Mouse (Mus musculus) kidney, embryonic 15.5 days (tissue): ENCODE data around the gene Ints11. TPM values are rescaled to one million over a fixed set of nuclear protein-coding genes. Genes with fewer than 3 reads are reported as not detected.
A peak's percentile ranks its signal among the peaks of the same experiment; 100 is the strongest.

Experiments
- ATAC-seq: fragments of 200-750 bp; cut with Nextera tagmentation; replicated peaks from 2 replicates; pipeline ENCODE4 v1.8.0; 2017; ENCODE audit warnings: moderate TSS enrichment; ENCODE audit not compliant: low FRiP score
- H3K27ac ChIP-seq: fragments of 300-500 bp; sonication (generic); 2 replicates; pipeline ENCODE4 v1.5.1; 2015; ENCODE audit warnings: mild to moderate bottlenecking, inconsistent platforms
- H3K27me3 ChIP-seq: fragments of 300-500 bp; sonication (generic); 2 replicates; pipeline ENCODE4 v1.6.1; 2015; ENCODE audit warnings: inconsistent platforms
- H3K36me3 ChIP-seq: fragments of 300-500 bp; sonication (generic); 2 replicates; pipeline ENCODE4 v1.6.1; 2015; ENCODE audit warnings: inconsistent platforms
- H3K4me1 ChIP-seq: fragments of 300-500 bp; sonication (generic); 2 replicates; pipeline ENCODE4 v1.6.1; 2015; ENCODE audit warnings: inconsistent platforms
- H3K4me2 ChIP-seq: fragments of 300-500 bp; sonication (generic); 2 replicates; pipeline ENCODE4 v1.6.1; 2015; ENCODE audit warnings: moderate library complexity, mild to moderate bottlenecking, inconsistent platforms
- H3K4me3 ChIP-seq: fragments of 300-500 bp; sonication (generic); replicated peaks from 2 replicates; pipeline ENCODE4 v1.5.1; 2015; ENCODE audit warnings: mild to moderate bottlenecking, inconsistent platforms
- H3K9ac ChIP-seq: fragments of 300-500 bp; sonication (generic); 2 replicates; pipeline ENCODE4 v1.6.1; 2015; ENCODE audit warnings: mild to moderate bottlenecking, inconsistent platforms
- H3K9me3 ChIP-seq: fragments of 300-500 bp; sonication (generic); replicated peaks from 2 replicates; pipeline ENCODE4 v1.6.1; 2016; ENCODE audit warnings: inconsistent platforms
- WGBS: fragments of 180-500 bp; shearing (Covaris S2); methylation state at CpG from one replicate; pipeline ENCODE4 v1.1.7; 2015; ENCODE audit warnings: mixed read lengths; 5-methylcytosine and 5-hydroxymethylcytosine counted together
- polyA plus RNA-seq: library from polyadenylated mRNA; unstranded; fragments of >200 nt; fragmentation: Nextera tagmentation; extraction: Ambion mirVana; gene quantifications from 2 replicates; pipeline ENCODE4 v1.2.1, GENCODE M21; 2015

The Ints11 gene
- polyA plus RNA-seq, 1 experiment from 2014 or later = 78.0 TPM

DNA sequence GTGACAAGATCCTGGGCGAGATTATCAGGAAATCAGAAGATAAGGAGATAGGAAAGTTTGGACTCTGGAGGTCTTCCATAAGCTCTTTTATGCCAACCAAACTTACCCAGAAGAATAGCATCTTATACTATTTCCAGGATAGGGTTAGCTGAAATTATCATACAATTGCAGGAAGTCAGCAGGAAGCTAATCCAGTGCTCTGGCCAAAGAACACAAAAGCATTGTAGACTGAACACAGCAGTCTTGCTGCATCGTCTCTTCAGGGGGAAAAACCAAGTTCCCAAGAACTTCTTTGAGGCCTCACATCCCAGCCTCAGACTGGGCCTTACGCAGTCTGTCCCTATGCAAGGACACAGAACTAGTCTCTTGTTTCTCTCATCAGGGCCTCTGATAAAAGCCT lies 14.2 kb downstream of the Ints11 start:
- H3K9me3 ChIP-seq = no peaks in the 10 kb centered on the region
- ATAC-seq = no peak
- WGBS = 80% methylated on average over 3 of the region's 3 CpGs
- no peaks in the 10 kb centered on the region for H3K4me1 ChIP-seq
- no peak overlapping the region for H3K9ac ChIP-seq
- H3K4me3 ChIP-seq = no peak overlapping the region
- no peaks in the 10 kb centered on the region for H3K27me3 ChIP-seq
- H3K27ac ChIP-seq = peak overlapping the region; percentile 56; the same call in 1 of the 2 replicates
- peaks cover 58% of the 10 kb centered on the region for H3K36me3 ChIP-seq
- no peak overlapping the region for H3K4me2 ChIP-seq

DNA sequence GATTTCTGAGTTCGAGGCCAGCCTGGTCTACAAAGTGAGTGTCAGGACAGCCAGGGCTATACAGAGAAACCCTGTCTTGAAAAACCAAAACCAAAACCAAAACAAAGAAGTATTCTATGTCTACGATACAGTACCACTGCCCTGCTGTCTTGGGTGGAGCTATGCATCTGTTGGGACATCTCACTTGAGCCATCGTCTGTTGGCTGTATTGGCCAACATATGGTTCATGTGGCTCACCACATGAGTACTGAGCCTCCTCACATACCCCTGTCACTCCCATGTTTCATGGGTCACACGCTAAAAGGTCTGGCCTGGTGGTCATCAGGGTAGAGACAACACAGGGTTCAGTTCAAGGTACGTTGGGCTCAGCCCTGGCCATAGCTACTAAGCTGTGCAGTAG lies 17.0 kb downstream of the Ints11 start:
- no peak overlapping the region for H3K4me3 ChIP-seq
- no peaks in the 10 kb centered on the region for H3K9me3 ChIP-seq
- no peak overlapping the region for H3K9ac ChIP-seq
- 95% methylated on average over 5 of the region's 5 CpGs for WGBS
- H3K36me3 ChIP-seq = peaks cover 65% of the 10 kb centered on the region
- no peak overlapping the region for H3K4me2 ChIP-seq
- peaks cover 10% of the 10 kb centered on the region for H3K4me1 ChIP-seq
- no peak overlapping the region for H3K27ac ChIP-seq
- ATAC-seq = no peak
- no peaks in the 10 kb centered on the region for H3K27me3 ChIP-seq

DNA sequence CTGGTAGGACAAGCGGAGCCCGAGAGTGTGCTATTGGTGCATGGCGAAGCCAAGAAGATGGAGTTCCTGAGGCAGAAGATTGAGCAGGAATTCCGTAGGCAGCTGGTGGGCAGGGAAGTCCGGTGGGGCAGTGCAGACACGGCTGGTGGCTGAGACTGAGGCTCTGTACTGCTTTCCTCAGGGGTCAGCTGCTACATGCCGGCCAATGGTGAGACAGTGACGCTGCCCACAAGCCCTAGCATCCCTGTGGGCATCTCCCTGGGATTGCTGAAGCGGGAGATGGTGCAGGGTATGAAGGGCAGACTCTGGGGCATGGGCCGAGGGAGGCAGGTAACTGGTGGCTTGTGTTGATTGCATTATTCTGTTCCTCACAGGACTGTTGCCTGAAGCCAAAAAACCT lies 18.3 kb downstream of the Ints11 start:
- peaks cover 65% of the 10 kb centered on the region for H3K36me3 ChIP-seq
- H3K9me3 ChIP-seq = no peaks in the 10 kb centered on the region
- no peak overlapping the region for H3K4me2 ChIP-seq
- H3K4me3 ChIP-seq = no peak overlapping the region
- no peak overlapping the region for H3K9ac ChIP-seq
- ATAC-seq = no peak
- H3K27me3 ChIP-seq = no peaks in the 10 kb centered on the region
- no peak overlapping the region for H3K27ac ChIP-seq
- WGBS = 90% methylated on average over 10 of the region's 10 CpGs
- peaks cover 12% of the 10 kb centered on the region for H3K4me1 ChIP-seq

GRCm38 (mm10) chr4:155888181-155888580 lies 18.8 kb downstream of the Ints11 start:
- Histone ChIP-seq H3K27ac (no peak overlapping the region), H3K4me3 (no peak overlapping the region), H3K9ac (no peak overlapping the region), H3K9me3 (no peaks in the 10 kb centered on the region), H3K36me3 (peaks cover 65% of the 10 kb centered on the region), H3K27me3 (no peaks in the 10 kb centered on the region), H3K4me1 (peaks cover 17% of the 10 kb centered on the region), H3K4me2 (no peak overlapping the region)
- ATAC-seq = no peak
- 94% methylated on average over 9 of the region's 9 CpGs for WGBS

DNA sequence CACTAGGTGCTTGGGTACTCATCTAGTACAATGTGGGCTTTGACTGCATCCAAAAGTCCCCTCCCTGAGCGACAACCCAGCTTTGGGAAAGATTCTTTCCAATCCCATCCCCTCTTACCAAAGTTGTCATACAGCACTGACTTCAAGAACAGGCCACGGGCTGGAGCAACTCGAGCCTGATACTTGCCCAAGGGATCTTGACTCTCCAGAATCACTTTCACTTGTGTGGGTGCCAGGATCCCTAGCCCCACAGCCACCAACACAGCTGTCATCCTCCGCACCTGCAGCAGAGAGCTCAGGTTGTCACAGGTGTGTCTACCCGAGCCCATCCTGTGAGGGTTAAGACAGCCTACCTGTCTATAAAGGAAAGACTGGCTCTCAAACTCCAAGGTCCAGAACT lies 20.0 kb downstream of the Ints11 start:
- H3K36me3 ChIP-seq = peaks cover 56% of the 10 kb centered on the region
- no peak overlapping the region for H3K4me2 ChIP-seq
- no peak for ATAC-seq
- no peak overlapping the region for H3K27ac ChIP-seq
- 82% methylated on average over 5 of the region's 5 CpGs for WGBS
- H3K4me1 ChIP-seq = peaks cover 29% of the 10 kb centered on the region
- H3K27me3 ChIP-seq = no peaks in the 10 kb centered on the region
- no peaks in the 10 kb centered on the region for H3K9me3 ChIP-seq
- H3K4me3 ChIP-seq = no peak overlapping the region
- no peak overlapping the region for H3K9ac ChIP-seq

DNA sequence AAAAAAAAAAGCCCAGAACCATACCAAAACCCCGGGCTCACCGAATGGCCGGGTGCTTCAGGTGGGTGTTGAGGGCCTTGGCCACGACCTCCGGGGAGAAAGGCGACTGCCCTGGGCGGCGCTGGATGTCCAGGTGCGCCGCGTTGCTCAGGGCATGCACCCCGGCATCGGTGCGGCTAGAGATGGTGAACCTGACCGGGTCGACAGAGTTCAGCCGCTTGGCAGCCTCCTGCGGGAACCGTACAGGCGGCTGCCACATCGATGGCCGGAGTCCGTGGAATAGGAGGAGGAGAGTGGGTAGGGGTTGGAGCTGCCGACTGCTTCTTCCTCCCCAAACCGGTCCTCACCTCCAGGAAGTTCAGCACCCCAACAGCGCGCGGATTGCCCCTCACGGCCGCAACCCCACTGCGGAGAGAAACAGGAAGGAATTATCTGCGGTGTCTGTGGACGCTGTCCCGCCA lies 21.7 kb downstream of the Ints11 start:
- H3K9me3 ChIP-seq = no peaks in the 10 kb centered on the region

GRCm38 (mm10) chr4:155891551-155892001 lies 22.2 kb downstream of the Ints11 start, which contains the start of the genes Pusl1 and Acap3:
Pusl1 (minus strand) TSS chr4:155891781.
Acap3 (plus strand) TSS chr4:155891822.
- under 1% methylated on average over 52 of the region's 52 CpGs for WGBS
- H3K4me1 ChIP-seq = peaks cover 39% of the 10 kb centered on the region
- H3K27me3 ChIP-seq = no peaks in the 10 kb centered on the region
- H3K9ac ChIP-seq = peak within 1 kb of the TSS; percentile 92
- H3K9me3 ChIP-seq = no peaks in the 10 kb centered on the region
- peaks cover 42% of the 10 kb centered on the region for H3K36me3 ChIP-seq
- ATAC-seq = peak; percentile 90
- H3K4me2 ChIP-seq = peak within 1 kb of the TSS; percentile 98
- peak within 1 kb of the TSS; percentile 99 for H3K27ac ChIP-seq
- H3K4me3 ChIP-seq = peak within 1 kb of the TSS; percentile 92

More for the DNA sequence above, 21.7 kb downstream of the Ints11 start:
- peak overlapping the region; percentile 98 for H3K4me2 ChIP-seq
- H3K27ac ChIP-seq = peak overlapping the region; percentile 99; the same call in 1 of the 2 replicates
- WGBS = under 1% methylated on average over 34 of the region's 34 CpGs
- no peaks in the 10 kb centered on the region for H3K27me3 ChIP-seq
- no peak for ATAC-seq
- peaks cover 39% of the 10 kb centered on the region for H3K4me1 ChIP-seq
- peaks cover 42% of the 10 kb centered on the region for H3K36me3 ChIP-seq
- peak overlapping the region; percentile 92 for H3K4me3 ChIP-seq
- peak overlapping the region; percentile 92 for H3K9ac ChIP-seq

DNA sequence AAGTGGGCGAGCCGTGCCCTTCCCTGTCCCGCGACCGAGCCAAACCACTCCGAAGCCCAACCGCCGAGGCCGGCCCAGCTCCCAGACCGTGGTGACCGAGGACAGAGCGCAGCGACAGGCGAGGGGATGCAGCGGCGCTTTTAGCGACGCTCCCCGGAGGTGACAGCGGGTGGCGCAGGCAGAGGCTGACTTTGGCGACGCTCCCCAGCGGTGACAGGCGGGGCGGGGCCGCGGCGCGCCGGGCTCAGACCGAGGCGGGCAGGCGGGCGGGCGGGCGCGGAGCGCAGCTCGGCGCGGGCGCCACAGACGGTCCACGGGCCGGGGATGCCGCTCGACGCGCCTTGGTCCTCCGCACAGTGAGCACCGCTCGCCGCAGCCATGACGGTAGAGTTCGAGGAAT lies 22.7 kb downstream of the Ints11 start:
- peak overlapping the region; percentile 99 for H3K27ac ChIP-seq
- H3K9ac ChIP-seq = peak overlapping the region; percentile 92
- H3K4me3 ChIP-seq = peak overlapping the region; percentile 92
- WGBS = under 1% methylated on average over 53 of the region's 56 CpGs
- H3K27me3 ChIP-seq = no peaks in the 10 kb centered on the region
- ATAC-seq = peak; percentile 93
- H3K9me3 ChIP-seq = no peaks in the 10 kb centered on the region
- H3K36me3 ChIP-seq = peaks cover 42% of the 10 kb centered on the region
- H3K4me1 ChIP-seq = peaks cover 39% of the 10 kb centered on the region
- peak overlapping the region; percentile 98 for H3K4me2 ChIP-seq

GRCm38 (mm10) chr4:155892438-155893211 lies 23.3 kb downstream of the Ints11 start:
- Histone ChIP-seq H3K4me1 (peaks cover 39% of the 10 kb centered on the region), H3K27me3 (no peaks in the 10 kb centered on the region), H3K4me2 (peak overlapping the region; percentile 98), H3K27ac (peak overlapping the region; percentile 99), H3K9me3 (no peaks in the 10 kb centered on the region), H3K4me3 (peak overlapping the region; percentile 92), H3K36me3 (peaks cover 39% of the 10 kb centered on the region), H3K9ac (peak overlapping the region; percentile 92)
- 5% methylated on average over 37 of the region's 37 CpGs for WGBS
- peak; percentile 56 for ATAC-seq

DNA sequence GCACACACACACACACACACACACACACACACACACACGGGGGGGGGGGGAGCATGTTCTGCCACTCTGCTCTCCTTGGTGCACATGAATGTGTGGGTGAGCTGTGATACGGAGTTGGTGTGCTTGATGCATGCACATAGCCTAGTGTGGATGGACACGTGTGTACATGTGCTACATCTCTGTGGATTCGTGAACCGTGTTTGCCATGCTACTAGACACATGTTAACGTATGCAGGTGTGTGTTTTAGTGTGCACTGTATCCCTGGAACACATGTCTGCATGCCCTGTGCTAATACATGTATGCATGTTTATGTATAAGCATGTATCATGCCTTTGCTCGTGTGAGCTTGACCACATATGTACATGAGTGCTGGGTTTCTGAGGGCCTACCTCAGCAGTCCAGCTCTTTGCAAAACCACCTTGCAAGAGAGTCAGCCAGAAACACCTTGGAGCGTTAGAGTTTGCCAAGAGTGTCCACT lies 23.9 kb downstream of the Ints11 start:
- no peak for ATAC-seq
- Histone ChIP-seq H3K4me1 (peaks cover 39% of the 10 kb centered on the region), H3K4me2 (peak overlapping the region; percentile 98), H3K4me3 (peak overlapping the region; percentile 92), H3K27ac (no peak overlapping the region), H3K9me3 (no peaks in the 10 kb centered on the region), H3K36me3 (peaks cover 36% of the 10 kb centered on the region), H3K9ac (peak overlapping the region; percentile 92; the same call in 1 of the 2 replicates), H3K27me3 (no peaks in the 10 kb centered on the region)
- WGBS = 69% methylated on average over 8 of the region's 8 CpGs

- Histone ChIP-seq H3K4me1 (peaks cover 39% of the 10 kb centered on the region), H3K4me3 (0 out of 2 replicates have a peak overlapping the region, but pooled peaks have one; percentile 92), H3K36me3 (peaks cover 36% of the 10 kb centered on the region), H3K27ac (0 out of 2 replicates have a peak overlapping the region, but pooled peaks have one; percentile 9), H3K9me3 (no peaks in the 10 kb centered on the region), H3K27me3 (no peaks in the 10 kb centered on the region), H3K9ac (no peak overlapping the region), H3K4me2 (peak overlapping the region; percentile 98)
- no peak for ATAC-seq
- WGBS = 27% methylated on average over 8 of the region's 8 CpGs
Observed at GRCm38 (mm10) chr4:155894311-155894881, 25.1 kb downstream of the Ints11 start.

- no peaks in the 10 kb centered on the region for H3K9me3 ChIP-seq
- H3K27me3 ChIP-seq = no peaks in the 10 kb centered on the region
- WGBS = 42% methylated on average over 6 of the region's 6 CpGs
- H3K27ac ChIP-seq = no peak overlapping the region; the same call in 1 of the 2 replicates
- peaks cover 37% of the 10 kb centered on the region for H3K36me3 ChIP-seq
- H3K9ac ChIP-seq = no peak overlapping the region
- ATAC-seq = no peak
- no peak overlapping the region for H3K4me3 ChIP-seq
- H3K4me1 ChIP-seq = peaks cover 38% of the 10 kb centered on the region
- peak overlapping the region; percentile 98; the same call in 1 of the 2 replicates for H3K4me2 ChIP-seq
Observed at GRCm38 (mm10) chr4:155895216-155895615, 25.9 kb downstream of the Ints11 start.
